Mouse (Mus musculus) spleen, postnatal 10 days (tissue): ENCODE data around the gene Tomt.
"Not testable (repeated sequence)": the region's sequence is repeated elsewhere in the genome, so short reads cannot be mapped to it uniquely, and the experiment has no call there.

Experiments used
- DNase-seq, 2 experiments: peaks; one replicate each; pipeline ENCODE4 v3.0.0; 2021 to 2022; ENCODE audit warnings: low spot score in 2 of 2

The Tomt gene

GRCm38 (mm10) chr7:101906287-101906681, at the start of gene Tomt:
TSS of gene Tomt (minus strand) at chr7:101906359.
- DNase-seq = no peak

GRCm38 (mm10) chr7:101955862-101956261, 49.7 kb upstream of the Tomt start:
- no peak for DNase-seq

DNA sequence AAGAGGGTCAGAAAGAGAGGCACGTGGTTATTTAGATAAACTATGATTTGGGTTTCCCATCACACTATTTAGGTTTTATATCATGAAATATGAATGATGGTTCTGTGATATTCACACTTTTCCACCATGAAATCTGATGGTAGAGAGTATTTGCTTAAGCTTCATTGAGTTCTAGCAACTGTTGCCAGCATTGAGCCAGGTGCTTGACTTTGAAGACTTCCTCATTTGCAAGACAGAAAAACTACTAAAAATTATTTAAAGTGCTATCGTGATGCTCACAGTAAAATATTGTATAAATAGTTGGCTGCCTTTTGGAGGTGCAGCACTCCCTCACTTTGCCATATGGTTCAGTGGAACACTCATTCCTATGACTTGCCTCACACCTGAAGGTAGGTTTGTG, 49.1 kb upstream of the Tomt start:
- no peak for DNase-seq

DNA sequence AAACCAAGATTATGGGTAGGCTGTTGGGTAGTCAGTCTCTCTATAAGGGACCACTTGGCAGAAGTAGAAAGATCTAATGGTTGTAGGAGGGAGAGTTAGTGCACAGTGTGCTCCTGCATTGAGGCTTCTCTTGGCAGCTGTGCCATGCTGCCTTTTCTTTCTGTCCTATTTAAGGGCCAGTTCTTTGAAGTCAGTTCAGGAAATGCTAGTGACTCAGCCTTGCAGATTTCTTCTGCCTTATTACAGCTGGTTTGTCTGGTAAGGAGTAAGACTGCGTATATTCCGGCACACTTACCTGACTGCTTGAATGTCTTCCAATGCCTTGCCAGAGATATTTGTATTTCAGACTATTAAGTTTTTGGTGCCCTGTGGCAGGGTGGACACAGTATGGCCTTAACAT, 48.0 kb upstream of the Tomt start:
- no peak for DNase-seq

GRCm38 (mm10) chr7:101952098-101952497, 45.9 kb upstream of the Tomt start:
- DNase-seq = no peak

- no peak for DNase-seq
These were observed 45.5 kb upstream of the Tomt start for GRCm38 (mm10) chr7:101951648-101952047.

GRCm38 (mm10) chr7:101949008-101949407, 42.8 kb upstream of the Tomt start:
- DNase-seq = not testable (repeated sequence)

- DNase-seq = no peak
These were observed 33.6 kb upstream of the Tomt start for GRCm38 (mm10) chr7:101939758-101940157.

DNA sequence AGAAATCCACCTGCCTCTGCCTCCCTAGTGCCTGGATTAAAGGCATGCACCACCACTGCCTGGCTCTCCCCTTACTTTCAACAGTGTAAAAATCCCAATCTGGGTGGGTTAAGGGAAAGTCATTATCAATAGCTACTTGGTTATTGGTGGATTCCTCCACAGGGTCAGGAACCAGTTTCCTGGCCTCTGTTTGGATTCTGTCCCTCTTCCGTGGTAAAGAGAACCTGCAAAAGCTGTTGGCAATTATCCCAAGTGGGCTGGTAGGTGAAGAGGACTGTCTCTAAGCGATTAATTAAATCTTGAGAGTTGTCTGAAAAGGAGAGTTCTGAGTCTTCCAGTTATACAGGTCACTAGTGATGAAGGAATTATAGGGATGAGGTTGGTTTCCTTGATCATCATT, 32.2 kb upstream of the Tomt start:
- DNase-seq = no peak

GRCm38 (mm10) chr7:101937569-101937968, 31.4 kb upstream of the Tomt start:
- no peak for DNase-seq

DNA sequence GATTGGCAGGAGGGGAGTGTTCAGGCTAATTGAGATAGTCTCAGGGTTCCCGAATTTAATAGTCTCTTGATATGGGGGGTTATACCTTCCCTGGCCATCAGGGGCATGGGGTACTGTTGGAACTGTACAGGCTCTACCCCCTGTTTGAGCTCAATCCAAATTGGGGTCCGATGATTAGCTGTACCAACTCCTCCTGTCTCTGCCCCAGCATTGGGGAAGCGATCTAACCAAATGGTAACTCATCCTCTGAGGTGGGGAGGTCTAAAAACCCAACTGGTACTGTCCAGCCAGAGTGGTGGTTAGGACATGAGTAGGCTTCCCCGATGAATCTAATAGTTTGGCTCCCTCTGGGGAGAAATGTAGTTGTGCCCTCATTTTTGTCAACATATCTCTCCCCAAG, 30.8 kb upstream of the Tomt start:
- DNase-seq = no peak

DNA sequence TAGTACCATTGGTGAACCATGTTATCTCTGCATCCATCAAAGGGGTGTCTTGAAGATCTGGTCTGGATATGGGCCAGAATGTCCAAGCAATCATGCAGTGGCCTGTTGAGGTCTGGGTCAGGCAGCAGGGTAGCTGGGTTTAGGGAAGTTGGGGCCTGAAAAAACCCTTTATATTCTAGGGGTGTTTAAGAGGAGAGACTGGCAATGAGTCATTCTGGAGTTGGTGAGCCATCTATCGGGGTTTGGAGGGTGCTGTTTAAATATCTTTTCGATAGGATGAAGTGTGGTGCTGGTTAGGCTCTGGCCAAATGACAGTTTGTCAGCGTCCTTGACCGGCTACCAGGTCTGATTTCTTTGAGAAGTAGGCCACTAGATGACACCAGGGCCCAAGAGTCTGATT, 29.8 kb upstream of the Tomt start:
- DNase-seq = no peak

- peak; percentile 91 to 98 for DNase-seq
These were observed 27.6 kb upstream of the Tomt start, which contains the start of the genes Lrrc51 and Numa1 for GRCm38 (mm10) chr7:101933751-101934240. TSS of gene Lrrc51 (minus strand) at chr7:101933895. TSS of gene Numa1 (plus strand) at chr7:101934111.

GRCm38 (mm10) chr7:101933300-101933699, 27.1 kb upstream of the Tomt start:
- peak in 1 of 2 experiments; percentile 48 for DNase-seq

DNA sequence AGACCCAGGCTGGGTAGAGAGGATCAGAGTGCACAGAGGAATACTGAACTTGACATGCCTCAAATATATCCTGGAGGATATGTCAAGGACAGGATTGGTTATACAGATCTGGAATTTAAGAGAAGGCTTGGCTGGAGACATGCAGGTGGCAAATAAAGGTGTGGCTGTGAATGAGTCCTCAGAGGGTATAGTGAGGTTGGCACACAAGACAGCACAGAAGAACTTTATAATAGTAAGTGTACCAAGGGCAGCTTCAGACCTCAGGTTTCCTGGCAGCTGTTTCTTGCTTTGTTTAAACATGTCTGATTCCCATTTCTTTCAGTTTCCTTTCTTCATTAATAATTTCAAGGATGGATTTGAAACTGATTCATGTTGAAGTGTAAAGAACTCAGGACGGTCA, 26.4 kb upstream of the Tomt start:
- no peak for DNase-seq

DNA sequence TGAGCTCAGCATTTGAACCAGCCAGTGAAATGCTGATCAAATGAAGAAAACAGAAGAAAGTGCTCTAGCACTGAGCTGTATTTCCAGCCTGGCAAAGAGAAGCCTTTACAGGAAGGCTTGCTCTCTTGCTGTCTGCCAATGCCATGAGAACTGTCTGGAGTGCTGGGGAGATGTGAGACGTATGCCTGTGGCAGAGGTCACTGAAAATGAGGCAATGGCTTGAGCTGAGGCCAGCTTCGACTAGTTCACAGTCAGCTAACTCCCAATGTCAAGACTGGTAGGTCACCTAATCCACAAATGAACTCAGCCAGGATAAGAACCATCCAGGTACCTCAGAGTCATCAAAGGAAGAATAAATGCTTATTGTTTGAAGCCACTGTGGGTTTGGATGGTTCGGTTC, 21.9 kb upstream of the Tomt start:
- no peak for DNase-seq

DNA sequence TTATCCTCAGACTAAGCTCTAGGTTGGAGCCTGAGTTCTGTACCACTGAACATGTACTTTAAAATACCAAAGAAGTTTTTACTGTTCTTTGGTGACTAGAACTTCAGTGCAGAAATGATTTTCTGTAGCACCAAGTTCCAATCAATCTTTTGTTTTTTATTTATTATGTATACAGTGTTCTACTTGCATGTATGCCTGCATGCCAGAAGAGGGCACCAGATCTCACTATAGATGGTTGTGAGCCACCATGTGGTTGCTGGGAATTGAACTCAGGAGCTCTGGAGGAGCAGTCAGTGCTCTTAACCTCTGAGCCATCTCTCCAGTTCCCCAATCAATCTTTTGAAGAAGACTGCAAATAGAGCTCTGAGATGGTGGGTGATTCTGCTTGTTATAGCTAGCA, 19.7 kb upstream of the Tomt start:
- DNase-seq = not testable (repeated sequence)

- peak; percentile 53 to 74 for DNase-seq
These were observed 11.9 kb upstream of the Tomt start for GRCm38 (mm10) chr7:101918071-101918470.

DNA sequence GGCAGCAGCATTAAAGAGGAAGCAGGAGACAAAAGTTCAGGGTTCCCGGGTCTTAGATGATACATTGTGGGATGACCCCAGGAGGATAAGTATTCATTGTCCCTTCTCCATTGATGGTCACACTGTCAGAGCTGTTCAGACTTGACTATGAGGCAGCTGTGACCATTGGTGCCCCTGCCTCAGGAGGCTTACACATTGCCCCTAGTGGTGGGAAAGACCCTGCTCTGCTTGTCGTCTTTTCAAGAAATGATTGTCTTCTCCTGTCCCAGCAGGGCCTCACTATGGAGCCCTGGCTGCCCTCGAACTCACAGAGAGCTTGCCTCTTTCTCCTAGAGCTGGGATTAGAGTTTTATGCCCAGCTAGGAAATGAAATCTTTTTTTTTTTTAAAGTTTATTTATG, 5.8 kb upstream of the Tomt start:
- DNase-seq = no peak

GRCm38 (mm10) chr7:101910138-101910537, 4.0 kb upstream of the Tomt start:
- no peak for DNase-seq

DNA sequence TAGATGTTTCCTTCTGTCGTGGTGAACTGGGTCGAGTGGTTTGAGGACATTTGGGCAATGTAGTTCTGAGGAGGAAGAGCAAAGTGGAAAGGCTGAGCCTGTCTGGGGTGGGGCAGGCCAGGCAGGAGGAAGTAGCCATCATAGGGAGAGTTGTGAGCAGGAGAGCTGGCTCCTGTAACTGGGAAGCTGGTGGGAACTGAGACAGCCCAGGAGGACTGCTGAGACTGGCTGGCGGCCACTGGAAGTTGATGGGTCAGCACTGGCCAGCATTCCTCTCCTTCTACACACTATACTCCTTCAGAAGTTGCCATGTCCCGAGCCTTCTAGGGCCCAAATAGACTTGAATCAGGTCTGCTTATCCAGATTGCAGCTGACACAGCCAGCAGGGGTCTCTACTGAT, 2.2 kb upstream of the Tomt start:
- DNase-seq = no peak

- peak; percentile 31 for DNase-seq
These were observed 537 bp upstream of the Tomt start for GRCm38 (mm10) chr7:101906696-101907095.

DNA sequence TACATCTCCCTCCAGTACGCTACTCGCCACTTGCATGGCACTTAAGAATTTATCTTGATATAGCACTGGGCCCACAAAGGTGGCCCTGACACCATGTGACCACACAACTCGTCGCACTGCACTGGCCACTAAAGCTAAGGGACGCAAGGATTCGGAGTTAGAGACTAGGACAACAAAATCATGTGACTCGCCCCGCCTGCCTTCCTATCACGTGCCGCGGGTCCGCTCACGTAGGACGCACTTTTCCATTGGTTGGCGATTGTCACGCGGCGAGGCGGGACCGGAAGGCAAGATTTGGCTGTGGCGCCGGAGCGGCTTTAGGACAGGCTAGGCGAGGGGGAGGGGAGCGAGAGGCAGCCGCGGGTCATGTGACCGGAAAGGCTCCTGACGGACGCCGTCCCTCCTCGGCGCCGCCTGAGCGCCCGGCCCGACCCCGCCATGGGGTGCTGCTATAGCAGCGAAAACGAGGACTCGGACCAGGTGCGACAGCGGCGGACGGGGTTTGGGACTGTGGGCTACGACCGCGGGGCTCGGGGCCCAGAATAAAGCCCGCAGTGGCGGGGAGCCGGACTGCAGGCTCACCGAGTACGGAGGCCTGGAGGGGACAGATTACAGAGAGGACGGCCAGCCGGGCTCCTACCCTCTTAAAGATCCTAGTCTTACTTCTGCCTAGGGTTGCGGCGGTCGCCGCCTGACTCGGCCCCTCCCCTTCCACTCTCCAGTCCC, 435 bp downstream of the Tomt start, which contains the start of gene Lamtor1:
Gene Lamtor1 (plus strand): TSS at position 344 of the 726 bp plus-strand sequence.
- peak; percentile 98 to 99 for DNase-seq

- DNase-seq = no peak
These were observed 3.3 kb downstream of the Tomt start for GRCm38 (mm10) chr7:101902846-101903245.
